Mouse (Mus musculus) liver, embryonic 16.5 days (tissue): ENCODE results near the gene Rab4b. TPM values are rescaled to one million over a fixed set of nuclear protein-coding genes. Genes with fewer than 3 reads are reported as not detected.
A peak's percentile ranks its signal among the peaks of the same experiment; 100 is the strongest.

Experiments
- microRNA counts: library from miRNA; unstranded; fragments of <30 nt; microRNA quantifications from one replicate; lab custom pipeline; 2016
- microRNA-seq: library from miRNA; unstranded; fragments of <30 nt; microRNA quantifications from one replicate; pipeline ENCODE4, GENCODE M21; 2016
- polyA plus RNA-seq: library from polyadenylated mRNA; unstranded; fragments of >200 nt; fragmentation: Nextera tagmentation; extraction: Ambion mirVana; gene quantifications from 2 replicates; pipeline ENCODE4 v1.2.1, GENCODE M21; 2015

Rab4b gene
- polyA plus RNA-seq, 1 experiment from 2014 or later = 22.3 TPM

MicroRNAs within 50 kb of the gene (microRNA counts, 519-probe panel; counts per million panel counts)
- microRNA mmu-miR-1191 (lab: Ali Mortazavi, UCI) = 1,006 counts per million, percentile 5 among the panel's probes with 10 or more counts

Small RNAs within 50 kb of the gene (microRNA-seq; reads per million reads assigned to microRNA genes)
- gene Mir1191 (3.9 reads per million, percentile 13 among the genes with 10 or more reads in this experiment), gene Mir3101 (not detected)

Other genes with a start within 250 kb of the Rab4b start
- 2.5 and 2.9 TPM in 2 replicates for gene Cyp2a22, start 239.5 kb downstream of the Rab4b start, polyA plus RNA-seq
- gene Cyp2a12, start 149.8 kb downstream of the Rab4b start, polyA plus RNA-seq = 14.0 and 18.5 TPM in 2 replicates
- gene Cyp2f2, start 59.0 kb downstream of the Rab4b start, polyA plus RNA-seq = 2.0 and 3.0 TPM in 2 replicates
- gene Cyp2t4, start 25.2 kb downstream of the Rab4b start, polyA plus RNA-seq = not detected in 2 replicates
- gene Egln2, start 12.1 kb downstream of the Rab4b start, polyA plus RNA-seq = 26.4 and 28.2 TPM in 2 replicates
- not detected in 2 replicates for gene Gm21983, start 2.2 kb upstream of the Rab4b start, polyA plus RNA-seq
- gene Mia, start 2.3 kb upstream of the Rab4b start, polyA plus RNA-seq = 0.74 and 0.76 TPM in 2 replicates
- gene BC024978, start 16.9 kb upstream of the Rab4b start, polyA plus RNA-seq = 0.62 and 0.87 TPM in 2 replicates
- 74.7 and 75.5 TPM in 2 replicates for gene Snrpa, start 17.4 kb upstream of the Rab4b start, polyA plus RNA-seq
- gene Itpkc, start 49.8 kb upstream of the Rab4b start, polyA plus RNA-seq = 1.6 and 2.0 TPM in 2 replicates
- gene Coq8b, start 54.1 kb upstream of the Rab4b start, polyA plus RNA-seq = 26.6 and 32.3 TPM in 2 replicates
- gene Numbl, start 79.5 kb upstream of the Rab4b start, polyA plus RNA-seq = 1.2 and 1.9 TPM in 2 replicates
- 5.2 and 7.6 TPM in 2 replicates for gene Ltbp4, start 158.8 kb upstream of the Rab4b start, polyA plus RNA-seq
- gene Shkbp1, start 177.1 kb upstream of the Rab4b start, polyA plus RNA-seq = 16.1 and 16.5 TPM in 2 replicates
- 0.23 and 0.44 TPM in 2 replicates for gene Gm20479, start 178.5 kb upstream of the Rab4b start, polyA plus RNA-seq